Mouse (Mus musculus) MEL (cell line): ENCODE measurements around the gene Ppp1r18.

ENCODE experiments used
- CHD1 ChIP-seq: IDR thresholded peaks from 2 replicates; pipeline ENCODE4 v1.6.1; 2012; ENCODE audit warnings: low read depth, mild to moderate bottlenecking, inconsistent platforms, low read length, improper control_type of control experiment
- CHD2 ChIP-seq: IDR thresholded peaks from 2 replicates; pipeline ENCODE4 v1.6.1; 2011; ENCODE audit warnings: low read length, improper control_type of control experiment
- EP300 ChIP-seq, 2 experiments: IDR thresholded peaks; 2 replicates each; pipeline ENCODE4 v1.6.1; 2011; ENCODE audit warnings: improper control_type of control experiment in 2 of 2, low read length in 2 of 2, low read depth in 1 of 2, mild to moderate bottlenecking in 1 of 2
- GABPA ChIP-seq: IDR thresholded peaks from 2 replicates; pipeline ENCODE4 v1.6.1; 2012; ENCODE audit warnings: low read depth, mild to moderate bottlenecking, inconsistent platforms, low read length, improper control_type of control experiment, moderate library complexity
- POLR2A ChIP-seq, 2 experiments: IDR thresholded peaks; 2 replicates each; pipeline ENCODE4 v1.6.1; 2011 to 2012; ENCODE audit warnings: low read length in 2 of 2, mild to moderate bottlenecking in 2 of 2, control low read depth in 1 of 2, improper control_type of control experiment in 1 of 2, low read depth in 1 of 2, moderate library complexity in 1 of 2; ENCODE audit not compliant: control insufficient read depth in 1 of 2, insufficient read depth in 1 of 2, poor library complexity in 1 of 2
- ZKSCAN1 ChIP-seq: IDR thresholded peaks from 2 replicates; pipeline ENCODE4 v1.6.1; 2012; ENCODE audit warnings: low read depth, mild to moderate bottlenecking, inconsistent platforms, low read length, improper control_type of control experiment, moderate library complexity

DNA sequence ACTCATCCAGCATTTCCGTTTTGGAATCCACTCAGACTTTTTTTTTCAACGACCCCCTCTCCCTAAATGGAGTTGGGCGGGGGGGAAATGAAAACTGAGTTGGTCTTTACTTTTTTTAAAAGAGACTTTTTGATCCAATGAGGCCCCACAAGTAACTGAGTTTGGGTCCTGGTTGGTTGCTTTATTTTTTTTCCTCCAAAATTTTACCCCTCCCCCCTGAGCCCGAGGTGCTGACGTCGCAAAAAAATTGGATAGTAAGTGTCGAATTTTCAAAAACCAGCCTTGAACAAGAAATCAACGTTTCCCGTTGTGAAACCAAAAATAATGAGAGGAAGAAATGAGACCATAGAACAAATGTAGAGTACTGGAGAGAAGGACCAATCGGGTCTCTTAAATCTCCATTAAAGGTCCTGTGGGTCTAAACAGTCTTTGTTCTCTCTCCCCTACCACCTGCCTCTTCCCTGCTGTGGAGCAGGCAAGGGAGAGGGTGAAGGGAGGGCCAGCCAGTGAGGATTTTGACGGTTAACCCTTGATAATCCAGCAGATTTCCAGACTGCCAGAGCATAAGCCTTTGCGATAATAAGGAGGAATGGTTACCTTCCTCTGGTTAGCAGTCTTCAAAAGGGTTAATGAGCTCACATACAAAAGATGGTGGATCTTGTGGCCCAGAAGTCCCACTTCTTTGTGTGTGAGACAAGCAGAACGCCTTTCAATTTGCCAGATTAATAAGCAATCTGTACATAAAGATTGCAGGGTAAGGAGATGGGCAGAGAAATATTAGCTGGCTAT lies 52.3 kb downstream of the Ppp1r18 start:
- peak; percentile 25 to 55; a peak in 1 of 4 replicates for TF ChIP-seq POLR2A (IDR thresholded peaks at IDR 0.05; ENCODE audit: control insufficient read depth in 1 of 2, insufficient read depth in 1 of 2, low read depth in 1 of 2, low read length in 2 of 2, poor library complexity in 1 of 2)
- no peak for TF ChIP-seq ZKSCAN1
- no peak for TF ChIP-seq GABPA
- no peak for TF ChIP-seq EP300 (IDR thresholded peaks at IDR 0.05; ENCODE audit: low read depth in 1 of 2, low read length in 2 of 2)
- no peak for TF ChIP-seq CHD2
- no peak for TF ChIP-seq CHD1
